Comparison of ENCODE assay signal across 8 mouse cellular contexts in genomic region chr17:46858749-46859444, GRCm38 (mm10). TPM values are rescaled to one million over a fixed set of nuclear protein-coding genes. Genes with fewer than 3 reads are reported as not detected.
DNase-seq lines count a peak whose midpoint lies in the region; ATAC-seq and TF ChIP-seq lines count a peak whose summit lies in the region.

No protein-coding gene starts in this region.

- H3K9me3 ChIP-seq in hindbrain, postnatal 0 days (ENCODE audit: low read length): no peaks in the 10 kb centered on the region

- H3K4me1 ChIP-seq in kidney, adult 2 months (ENCODE audit: control insufficient read depth, insufficient read depth, low read length): peaks cover 14% of the 10 kb centered on the region
- H3K4me1 ChIP-seq in hindbrain, postnatal 0 days (ENCODE audit: insufficient read depth, low read length): peaks cover 11% of the 10 kb centered on the region

- DNase-seq in kidney, adult 2 months: no peak
- no peak for DNase-seq in kidney, postnatal 25 days
- DNase-seq in R1 (ENCODE audit: low read depth, low spot score): peak; percentile 52
- peak; percentile 64 for DNase-seq in hindbrain, postnatal 0 days (ENCODE audit: low spot score)
- DNase-seq in adrenal gland, postnatal 14 days: no peak
- DNase-seq in urinary bladder, postnatal 25 days (ENCODE audit: low spot score): no peak
- no peak for DNase-seq in right cerebral cortex, postnatal 10 days (ENCODE audit: low spot score in 2 of 2)

- H3K9ac ChIP-seq in hindbrain, postnatal 0 days (replicated peaks; ENCODE audit: low read length): peak overlapping the region; percentile 100

- H3ac ChIP-seq in myocyte (ENCODE audit: control insufficient read depth, insufficient read length): peak overlapping the region; percentile 98

- H3K36me3 ChIP-seq in kidney, adult 2 months (ENCODE audit: control insufficient read depth, insufficient read depth, low read length): no peaks in the 10 kb centered on the region
- no peaks in the 10 kb centered on the region for H3K36me3 ChIP-seq in hindbrain, postnatal 0 days (ENCODE audit: insufficient read depth, low read length)
- H3K36me3 ChIP-seq in myocyte (ENCODE audit: control insufficient read depth, insufficient read depth): no peaks in the 10 kb centered on the region

- peaks cover 32% of the 10 kb centered on the region for H3K79me2 ChIP-seq in myocyte (ENCODE audit: control insufficient read depth, insufficient read depth)

- TF ChIP-seq CTCF in kidney, adult 2 months (conservative IDR thresholded peaks at IDR 0.05; ENCODE audit: insufficient read depth, insufficient read length, low read depth, low read length): no peak
- no peak for TF ChIP-seq CTCF in hindbrain, postnatal 0 days (IDR thresholded peaks at IDR 0.05; ENCODE audit: low read depth)

- whole genome bisulfite sequencing in kidney, adult 2 months: 26% methylated on average over 9 of the region's 9 CpGs
- WGBS in hindbrain, postnatal 0 days: 18% methylated on average over 9 of the region's 9 CpGs

- H3K27ac ChIP-seq in kidney, adult 2 months (ENCODE audit: insufficient read depth, low read depth, low read length): no peak overlapping the region
- H3K27ac ChIP-seq in hindbrain, postnatal 0 days: peak overlapping the region; percentile 100

- TF ChIP-seq POLR2A in kidney, adult 2 months (IDR thresholded peaks at IDR 0.05; ENCODE audit: low read depth, low read length): no peak
- no peak for TF ChIP-seq POLR2A in myocyte (IDR thresholded peaks at IDR 0.05; ENCODE audit: insufficient read length, low read depth)

- ATAC-seq in hindbrain, postnatal 0 days: no peak

- peak overlapping the region; percentile 57 for H3K4me2 ChIP-seq in hindbrain, postnatal 0 days (ENCODE audit: low read depth, low read length)
- H3K4me2 ChIP-seq in myocyte (ENCODE audit: low read depth): peak overlapping the region; percentile 69

- H3K27me3 ChIP-seq in kidney, adult 2 months (replicated peaks; ENCODE audit: control insufficient read depth, insufficient read depth, low read length): no peaks in the 10 kb centered on the region
- no peaks in the 10 kb centered on the region for H3K27me3 ChIP-seq in hindbrain, postnatal 0 days (ENCODE audit: insufficient read depth, low read length)
- no peaks in the 10 kb centered on the region for H3K27me3 ChIP-seq in myocyte (ENCODE audit: control insufficient read depth, insufficient read depth, insufficient read length)

- H3K4me3 ChIP-seq in kidney, adult 2 months (ENCODE audit: insufficient read depth, low read depth, low read length): peak overlapping the region; percentile 68; the same call in 1 of the 2 replicates
- H3K4me3 ChIP-seq in hindbrain, postnatal 0 days (ENCODE audit: low read length): peak overlapping the region; percentile 86
- H3K4me3 ChIP-seq in myocyte: peak overlapping the region; percentile 85

TF ChIP-seq in myocyte, 11 proteins besides CTCF, POLR2A, EP300 and RAD21:
- no peak for TF ChIP-seq MYOG (IDR thresholded peaks at IDR 0.05; ENCODE audit: control insufficient read depth in 1 of 3, insufficient read depth in 1 of 3, insufficient read length in 2 of 3, low read depth in 2 of 3)
- TF ChIP-seq MAX (IDR thresholded peaks at IDR 0.05; ENCODE audit: low read depth): no peak
- no peak for TF ChIP-seq TCF3 (IDR thresholded peaks at IDR 0.05; ENCODE audit: insufficient read length, low read depth)
- TF ChIP-seq E2F4 (IDR thresholded peaks at IDR 0.05; ENCODE audit: insufficient read depth): no peak
- no peak for TF ChIP-seq CEBPB (IDR thresholded peaks at IDR 0.05; ENCODE audit: insufficient read depth, poor library complexity, severe bottlenecking)
- no peak for TF ChIP-seq SRF (IDR thresholded peaks at IDR 0.05; ENCODE audit: control insufficient read depth, insufficient read length, low read depth)
- no peak for TF ChIP-seq TCF12 (IDR thresholded peaks at IDR 0.05; ENCODE audit: insufficient read depth, poor library complexity, severe bottlenecking)

RNA-seq across cellular contexts. Expression of gene Bicral, which starts 0.6 kb away (rescaled TPM):
- 11.4 and 11.8 TPM in 2 replicates for polyA plus RNA-seq in kidney, adult 2 months (2012; rRNA removed)
- total RNA-seq in hindbrain, postnatal 0 days (2014; rRNA removed): 22.9 and 23.1 TPM in 2 replicates
- polyA plus RNA-seq in hindbrain, postnatal 0 days (2015; fragmentation: Nextera tagmentation; extraction: Ambion mirVana): 5.1 and 5.2 TPM in 2 replicates
- 5.1 TPM for polyA plus RNA-seq in myocyte (2012; fragmentation: generic; extraction: Trizol)
- total RNA-seq in adrenal gland, postnatal 14 days (2021): 19.4 and 20.1 TPM in 2 replicates

RNA-seq across cellular contexts. Expression of gene Tbcc, which starts 31.6 kb away (rescaled TPM):
- 17.2 and 19.6 TPM in 2 replicates for polyA plus RNA-seq in kidney, adult 2 months (2012; rRNA removed)
- 41.8 and 61.5 TPM in 2 replicates for total RNA-seq in hindbrain, postnatal 0 days (2014; rRNA removed)
- polyA plus RNA-seq in hindbrain, postnatal 0 days (2015; fragmentation: Nextera tagmentation; extraction: Ambion mirVana): 50.7 and 54.5 TPM in 2 replicates
- polyA plus RNA-seq in myocyte (2012; fragmentation: generic; extraction: Trizol): 46.1 TPM
- total RNA-seq in adrenal gland, postnatal 14 days (2021): 20.6 and 20.7 TPM in 2 replicates

RNA-seq across cellular contexts. Expression of gene Prph2, which starts 51.4 kb away (rescaled TPM):
- polyA plus RNA-seq in kidney, adult 2 months (2012; rRNA removed): not detected in 2 replicates
- not detected in 2 replicates for total RNA-seq in hindbrain, postnatal 0 days (2014; rRNA removed)
- polyA plus RNA-seq in hindbrain, postnatal 0 days (2015; fragmentation: Nextera tagmentation; extraction: Ambion mirVana): 0.05 TPM in 1 of 2 replicates, not detected in the other
- polyA plus RNA-seq in myocyte (2012; fragmentation: generic; extraction: Trizol): not detected
- total RNA-seq in adrenal gland, postnatal 14 days (2021): not detected in 2 replicates

Comparison
In these comparisons a context has a peak if more than half of its experiments do, and no peak if none do; other contexts are left out.
1. DNase-seq: peak in R1 (single experiment) and hindbrain, postnatal 0 days (single experiment); none in kidney, adult 2 months (single experiment), kidney, postnatal 25 days (0 of 2), adrenal gland, postnatal 14 days (single experiment), urinary bladder, postnatal 25 days (single experiment) and right cerebral cortex, postnatal 10 days (0 of 2).
2. Peak in every context shown above with its lines, with median percentiles within 50 percentile points of each other: H3K4me3 ChIP-seq.